Mouse (Mus musculus): ENCODE results near the gene Fscn2. TPM values are rescaled to one million over a fixed set of nuclear protein-coding genes. Genes with fewer than 3 reads are reported as not detected.

The Fscn2 gene
- total and polyA plus RNA-seq, 3 experiments: not detected

DNA sequence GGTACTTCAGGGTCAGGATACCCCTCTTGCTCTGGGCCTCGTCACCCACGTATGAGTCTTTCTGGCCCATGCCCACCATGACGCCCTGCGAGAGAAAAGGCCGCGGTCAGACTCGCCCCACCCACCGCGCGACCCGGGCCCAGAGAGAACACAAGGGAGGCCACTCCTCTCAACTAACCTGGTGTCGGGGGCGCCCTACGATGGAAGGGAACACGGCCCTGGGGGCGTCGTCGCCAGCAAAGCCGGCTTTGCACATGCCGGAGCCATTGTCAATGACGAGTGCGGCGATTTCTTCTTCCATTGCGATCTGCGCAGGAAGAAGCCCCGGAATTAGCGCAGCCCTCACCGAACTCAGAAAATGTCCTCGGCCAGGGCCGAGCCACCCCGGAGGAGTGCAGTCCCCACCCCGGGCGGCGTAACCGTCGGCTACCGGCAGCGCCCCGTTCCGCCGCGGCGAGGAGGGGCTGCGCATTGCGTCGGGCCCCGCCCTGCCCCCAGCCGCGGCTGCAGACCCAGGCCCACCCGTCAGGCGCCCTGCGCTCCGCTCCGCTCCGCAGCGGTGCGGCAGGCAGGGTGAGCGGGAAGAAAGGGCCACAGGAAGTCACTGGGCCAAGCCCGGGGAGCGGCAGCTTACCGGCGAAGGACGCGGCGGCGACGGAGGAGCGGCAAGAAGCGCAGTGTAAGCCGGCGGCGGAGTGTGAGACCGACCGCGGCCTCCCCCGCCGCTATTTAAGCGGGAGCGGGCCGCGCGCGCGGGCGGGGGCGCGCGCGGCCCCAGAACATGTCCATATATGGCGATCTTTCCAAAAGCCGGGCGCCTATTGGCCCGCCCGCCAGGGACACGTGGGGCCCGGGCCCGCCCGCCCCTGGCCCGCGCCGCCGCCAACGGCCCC lies 13.3 kb upstream of the Fscn2 start, which contains the start of gene Actg1 (continued):
- TF ChIP-seq POLR2AphosphoS2 (IDR thresholded peaks at IDR 0.05; ENCODE audit: low read depth, low read length): peak; percentile 94

DNA sequence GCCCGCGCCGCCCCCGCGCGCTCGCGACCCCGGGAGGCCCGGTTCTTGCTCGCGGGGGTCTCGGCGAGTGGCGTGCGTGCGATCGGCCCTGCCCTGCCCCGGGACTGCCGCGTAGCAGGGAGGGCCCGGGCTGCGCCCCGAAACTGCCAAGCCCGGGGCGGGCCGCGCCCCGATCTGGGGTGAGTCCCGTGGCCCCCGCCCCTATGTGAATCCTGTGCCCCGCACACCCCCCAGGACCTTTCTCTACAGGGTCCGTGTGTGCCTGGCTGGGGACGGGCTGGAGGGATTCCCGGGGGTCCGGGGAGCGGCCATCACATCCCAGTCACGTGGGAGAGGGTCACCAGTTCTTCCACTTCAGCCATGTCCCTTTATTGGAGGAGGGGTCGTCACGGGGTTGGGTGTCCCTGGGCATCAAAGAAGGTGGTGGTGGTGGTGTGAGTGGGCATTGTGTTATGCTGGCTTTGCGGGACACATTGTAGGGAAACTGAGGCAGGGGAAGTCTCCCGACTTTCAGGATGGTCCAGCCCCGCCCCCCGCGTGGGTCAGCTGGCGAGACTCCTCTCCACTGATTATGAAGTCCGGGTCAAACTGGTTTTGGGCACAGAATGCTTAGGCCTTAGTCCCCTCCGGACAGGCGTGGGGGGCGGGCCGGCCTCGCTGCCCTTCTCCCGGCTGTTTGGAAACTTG lies 12.5 kb upstream of the Fscn2 start:
- no peak for DNase-seq (ENCODE audit: extremely low read depth)
- H3K4me1 ChIP-seq (ENCODE audit: control insufficient read depth in 1 of 2, insufficient read depth in 2 of 2): peaks cover 19 to 49% of the 10 kb centered on the region in 2 experiments
- H3K9ac ChIP-seq (ENCODE audit: insufficient read depth, low read depth): peak overlapping the region; percentile 96
- peak overlapping the region; percentile 78 for H3K4me2 ChIP-seq (ENCODE audit: insufficient read depth, low read depth, poor library complexity, severe bottlenecking)
- no peaks in the 10 kb centered on the region for H3K9me3 ChIP-seq (replicated peaks; ENCODE audit: low read length)
- H3K4me3 ChIP-seq (replicated peaks in 1 of 3; ENCODE audit: low read depth in 2 of 3, low read length in 2 of 3, poor library complexity in 1 of 3): peak overlapping the region; percentile 78 to 98 (median 85)
- peak overlapping the region; percentile 80 for H3K27ac ChIP-seq (ENCODE audit: insufficient read depth, low read depth)
- dilution Hi-C loops (cut with MboI; ENCODE audit: extremely low pct_ligation_motif_present, extremely low pct_unique_long_range_greater_than_20kb, low sequenced_read_pairs): no loop called here
- peaks cover 18 to 22% of the 10 kb centered on the region in 2 experiments for H3K36me3 ChIP-seq (replicated peaks in 1 of 2; ENCODE audit: control insufficient read depth in 1 of 2, insufficient read depth in 1 of 2, low read length in 1 of 2)
- in situ Hi-C loops (cut with MboI; ENCODE audit: low pct_ligation_motif_present, low pct_unique_long_range_greater_than_20kb, low sequenced_read_pairs): no loop called here
- H3K79me2 ChIP-seq (replicated peaks; ENCODE audit: control insufficient read depth, extremely low read depth, insufficient read depth, poor library complexity, severe bottlenecking): peaks cover 17% of the 10 kb centered on the region
- no peaks in the 10 kb centered on the region for H3K27me3 ChIP-seq (replicated peaks)
- TF ChIP-seq CHD2 (IDR thresholded peaks at IDR 0.05; ENCODE audit: low read length) (peak; percentile 64; the same call in 1 of the 2 replicates), E2F4 (IDR thresholded peaks at IDR 0.05; ENCODE audit: insufficient replicate concordance, low read depth, low read length) (no peak), RAD21 (IDR thresholded peaks at IDR 0.05; ENCODE audit: low read depth, low read length) (no peak), ZMIZ1 (IDR thresholded peaks at IDR 0.05; ENCODE audit: low read depth, low read length) (peak; percentile 18; the same call in 1 of the 2 replicates), MXI1 (IDR thresholded peaks at IDR 0.05; ENCODE audit: low read depth, low read length) (peak; percentile 71), MAFK (IDR thresholded peaks at IDR 0.05; ENCODE audit: insufficient replicate concordance, low read length) (no peak), RCOR1 (conservative IDR thresholded peaks at IDR 0.05; ENCODE audit: low read depth, low read length) (no peak), GABPA (IDR thresholded peaks at IDR 0.05; ENCODE audit: insufficient replicate concordance, low read depth, low read length) (no peak), NRF1 (IDR thresholded peaks at IDR 0.05; ENCODE audit: low read depth, low read length) (0 out of 2 replicates have a peak, but pooled peaks have one; percentile 2), ELF1 (IDR thresholded peaks at IDR 0.05; ENCODE audit: low read depth, low read length) (0 out of 2 replicates have a peak, but pooled peaks have one; percentile 5), JUND (conservative IDR thresholded peaks at IDR 0.05; ENCODE audit: low read depth, low read length) (no peak), MYC (IDR thresholded peaks at IDR 0.05; ENCODE audit: low read depth, low read length) (peak; percentile 61; the same call in 1 of the 2 replicates), TCF12 (IDR thresholded peaks at IDR 0.05; ENCODE audit: low read depth, low read length) (peak; percentile 28; the same call in 1 of the 2 replicates), HCFC1 (IDR thresholded peaks at IDR 0.05; ENCODE audit: low read depth, low read length) (peak; percentile 19; the same call in 1 of the 2 replicates), KAT2A (IDR thresholded peaks at IDR 0.05; ENCODE audit: insufficient replicate concordance, low read length) (no peak), CTCF (conservative IDR thresholded peaks at IDR 0.05 in 1 of 2, IDR thresholded peaks at IDR 0.05 in 1 of 2; ENCODE audit: low read depth in 2 of 2, low read length in 2 of 2) (no peak), SIN3A (IDR thresholded peaks at IDR 0.05; ENCODE audit: low read length) (peak; percentile 44; the same call in 1 of the 2 replicates), BHLHE40 (IDR thresholded peaks at IDR 0.05; ENCODE audit: low read depth, low read length) (peak; percentile 75), POLR2AphosphoS2 (IDR thresholded peaks at IDR 0.05; ENCODE audit: low read depth, low read length) (no peak), SMC3 (IDR thresholded peaks at IDR 0.05; ENCODE audit: low read depth, low read length) (no peak), USF1 (IDR thresholded peaks at IDR 0.05; ENCODE audit: low read depth, low read length) (peak; percentile 81), ETS1 (conservative IDR thresholded peaks at IDR 0.05; ENCODE audit: low read depth, low read length) (no peak), ZC3H11A (IDR thresholded peaks at IDR 0.05; ENCODE audit: low read depth, low read length) (no peak), ZNF384 (IDR thresholded peaks at IDR 0.05; ENCODE audit: low read depth, low read length) (no peak), MAX (IDR thresholded peaks at IDR 0.05; ENCODE audit: low read length) (peak; percentile 87; the same call in 1 of the 2 replicates), NELFE (IDR thresholded peaks at IDR 0.05; ENCODE audit: low read depth, low read length) (no peak), EP300 (IDR thresholded peaks at IDR 0.05; ENCODE audit: low read length) (no peak), UBTF (IDR thresholded peaks at IDR 0.05; ENCODE audit: low read depth, low read length) (0 out of 2 replicates have a peak, but pooled peaks have one; percentile 27), POLR2A (IDR thresholded peaks at IDR 0.05; ENCODE audit: low read depth, low read length) (no peak; the same call in 1 of the 2 replicates), CHD1 (IDR thresholded peaks at IDR 0.05; ENCODE audit: low read depth, low read length) (0 out of 2 replicates have a peak, but pooled peaks have one; percentile 87), ZKSCAN1 (IDR thresholded peaks at IDR 0.05; ENCODE audit: borderline replicate concordance, low read depth, low read length) (no peak), USF2 (conservative IDR thresholded peaks at IDR 0.05; ENCODE audit: low read depth, low read length) (peak; percentile 60), MAZ (IDR thresholded peaks at IDR 0.05; ENCODE audit: low read depth, low read length) (0 out of 2 replicates have a peak, but pooled peaks have one; percentile 60), TBP (conservative IDR thresholded peaks at IDR 0.05; ENCODE audit: low read depth, low read length) (no peak)
